Mouse (Mus musculus) kidney, embryonic 14.5 days (tissue): Measurements from ENCODE around the gene Il10ra. TPM values are rescaled to one million over a fixed set of nuclear protein-coding genes. Genes with fewer than 3 reads are reported as not detected.
A peak's percentile ranks its signal among the peaks of the same experiment; 100 is the strongest.

Experiments used
- ATAC-seq: fragments of 200-750 bp; cut with Nextera tagmentation; 2 replicates; pipeline ENCODE4 v1.8.0; 2017; ENCODE audit warnings: moderate number of reproducible peaks, mild to moderate bottlenecking, moderate TSS enrichment, moderate library complexity; ENCODE audit not compliant: low FRiP score, low TSS enrichment
- H3K27ac ChIP-seq: fragments of 300-500 bp; sonication (generic); 2 replicates; pipeline ENCODE4 v1.5.1; 2014; ENCODE audit warnings: low read depth, mild to moderate bottlenecking, low read length, moderate library complexity, mixed read lengths
- H3K27me3 ChIP-seq: fragments of 300-500 bp; sonication (generic); 2 replicates; pipeline ENCODE4 v1.6.1; 2014; ENCODE audit warnings: mild to moderate bottlenecking, low read length; ENCODE audit not compliant: control insufficient read depth, insufficient read depth
- H3K36me3 ChIP-seq: fragments of 300-500 bp; sonication (generic); 2 replicates; pipeline ENCODE4 v1.6.1; 2014; ENCODE audit warnings: low read length, mixed read lengths; ENCODE audit not compliant: control insufficient read depth, insufficient read depth
- H3K4me1 ChIP-seq: fragments of 300-500 bp; sonication (generic); 2 replicates; pipeline ENCODE4 v1.6.1; 2014; ENCODE audit warnings: low read length, mixed read lengths; ENCODE audit not compliant: control insufficient read depth, insufficient read depth
- H3K4me2 ChIP-seq: fragments of 300-500 bp; sonication (generic); replicated peaks from 2 replicates; pipeline ENCODE4 v1.6.1; 2014; ENCODE audit warnings: low read depth, mild to moderate bottlenecking, low read length
- H3K4me3 ChIP-seq: fragments of 300-500 bp; sonication (generic); 2 replicates; pipeline ENCODE4 v1.5.1; 2014; ENCODE audit warnings: mild to moderate bottlenecking, low read length
- H3K9ac ChIP-seq: fragments of 300-500 bp; sonication (generic); 2 replicates; pipeline ENCODE4 v1.6.1; 2014; ENCODE audit warnings: low read depth, mild to moderate bottlenecking, low read length, moderate library complexity
- H3K9me3 ChIP-seq: fragments of 300-500 bp; sonication (generic); 2 replicates; pipeline ENCODE4 v1.6.1; 2016; ENCODE audit warnings: low read length; ENCODE audit not compliant: control insufficient read depth
- WGBS: fragments of 180-500 bp; shearing (Covaris S2); extraction: QIAGEN DNeasy Blood & Tissue Kit; methylation state at CpG from one replicate; pipeline ENCODE4 v1.1.7; 2014; 5-methylcytosine and 5-hydroxymethylcytosine counted together
- polyA plus RNA-seq: library from polyadenylated mRNA; unstranded; fragments of >200 nt; fragmentation: Nextera tagmentation; extraction: Ambion mirVana; gene quantifications from 2 replicates; pipeline ENCODE4 v1.2.1, GENCODE M21; 2014

Il10ra gene
- polyA plus RNA-seq, 1 experiment from 2014 or later = 0.97 TPM

- H3K9me3 ChIP-seq = no peaks in the 10 kb centered on the region
- H3K36me3 ChIP-seq = no peaks in the 10 kb centered on the region
- H3K4me3 ChIP-seq = no peak overlapping the region
- H3K27me3 ChIP-seq = no peaks in the 10 kb centered on the region; the same call in 1 of the 2 replicates
- ATAC-seq = no peak
- H3K27ac ChIP-seq = no peak overlapping the region
- no peak overlapping the region for H3K4me2 ChIP-seq
- H3K9ac ChIP-seq = no peak overlapping the region
- 50% methylated on average over 6 of the region's 6 CpGs for WGBS
- no peaks in the 10 kb centered on the region for H3K4me1 ChIP-seq
These were observed 33.2 kb downstream of the Il10ra start for GRCm38 (mm10) chr9:45235668-45236227.

- no peaks in the 10 kb centered on the region; the same call in 1 of the 2 replicates for H3K27me3 ChIP-seq
- ATAC-seq = no peak
- H3K4me1 ChIP-seq = no peaks in the 10 kb centered on the region
- no peak overlapping the region for H3K4me2 ChIP-seq
- WGBS = 75% methylated on average over 8 of the region's 8 CpGs
- H3K9me3 ChIP-seq = no peaks in the 10 kb centered on the region
- no peak overlapping the region for H3K9ac ChIP-seq
- H3K4me3 ChIP-seq = no peak overlapping the region
- no peak overlapping the region for H3K27ac ChIP-seq
- H3K36me3 ChIP-seq = no peaks in the 10 kb centered on the region
These were observed 39.6 kb downstream of the Il10ra start for GRCm38 (mm10) chr9:45229359-45229758.

GRCm38 (mm10) chr9:45221567-45221966 lies 47.4 kb downstream of the Il10ra start:
- no peak for ATAC-seq
- Histone ChIP-seq H3K4me1 (no peaks in the 10 kb centered on the region), H3K9me3 (no peaks in the 10 kb centered on the region), H3K27me3 (no peaks in the 10 kb centered on the region), H3K9ac (no peak overlapping the region), H3K4me3 (no peak overlapping the region), H3K36me3 (no peaks in the 10 kb centered on the region), H3K4me2 (no peak overlapping the region), H3K27ac (no peak overlapping the region)
- WGBS = 14% methylated on average over 6 of the region's 6 CpGs

GRCm38 (mm10) chr9:45219644-45220043 lies 49.3 kb downstream of the Il10ra start:
- Histone ChIP-seq H3K27me3 (no peaks in the 10 kb centered on the region), H3K36me3 (no peaks in the 10 kb centered on the region), H3K9ac (no peak overlapping the region), H3K4me2 (no peak overlapping the region), H3K9me3 (no peaks in the 10 kb centered on the region), H3K4me3 (no peak overlapping the region), H3K27ac (no peak overlapping the region), H3K4me1 (no peaks in the 10 kb centered on the region)
- WGBS = 83% methylated on average over 3 of the region's 3 CpGs
- ATAC-seq = no peak

- Histone ChIP-seq H3K4me2 (no peak overlapping the region), H3K36me3 (no peaks in the 10 kb centered on the region), H3K27ac (no peak overlapping the region), H3K4me1 (no peaks in the 10 kb centered on the region), H3K4me3 (no peak overlapping the region), H3K27me3 (no peaks in the 10 kb centered on the region), H3K9me3 (no peaks in the 10 kb centered on the region), H3K9ac (no peak overlapping the region)
- WGBS = 68% methylated on average over 11 of the region's 11 CpGs
- ATAC-seq = no peak
These were observed 53.3 kb downstream of the Il10ra start for GRCm38 (mm10) chr9:45215526-45216179.

- Histone ChIP-seq H3K9ac (no peak overlapping the region), H3K4me2 (no peak overlapping the region), H3K4me3 (no peak overlapping the region), H3K27me3 (no peaks in the 10 kb centered on the region), H3K4me1 (no peaks in the 10 kb centered on the region), H3K27ac (no peak overlapping the region), H3K9me3 (no peaks in the 10 kb centered on the region), H3K36me3 (no peaks in the 10 kb centered on the region)
- 36% methylated on average over 6 of the region's 6 CpGs for WGBS
- no peak for ATAC-seq
These were observed 56.9 kb downstream of the Il10ra start for GRCm38 (mm10) chr9:45212001-45212400.

- Histone ChIP-seq H3K36me3 (no peaks in the 10 kb centered on the region), H3K9ac (no peak overlapping the region), H3K4me1 (0 out of 2 replicates have a peak, but pooled peaks cover 4% of the 10 kb centered on the region), H3K4me2 (no peak overlapping the region), H3K27me3 (no peaks in the 10 kb centered on the region), H3K27ac (no peak overlapping the region), H3K4me3 (no peak overlapping the region), H3K9me3 (no peaks in the 10 kb centered on the region)
- WGBS = 63% methylated on average over 7 of the region's 7 CpGs
- no peak for ATAC-seq
These were observed 61.8 kb downstream of the Il10ra start for GRCm38 (mm10) chr9:45207015-45207743.

- ATAC-seq = no peak
- no peak overlapping the region for H3K4me3 ChIP-seq
- 0 out of 2 replicates have a peak, but pooled peaks cover 4% of the 10 kb centered on the region for H3K4me1 ChIP-seq
- WGBS = 64% methylated on average over 4 of the region's 4 CpGs
- no peaks in the 10 kb centered on the region for H3K27me3 ChIP-seq
- H3K4me2 ChIP-seq = no peak overlapping the region
- no peak overlapping the region for H3K27ac ChIP-seq
- no peaks in the 10 kb centered on the region for H3K9me3 ChIP-seq
- H3K9ac ChIP-seq = no peak overlapping the region
- H3K36me3 ChIP-seq = no peaks in the 10 kb centered on the region
These were observed 62.8 kb downstream of the Il10ra start for GRCm38 (mm10) chr9:45206121-45206520.

- Histone ChIP-seq H3K27me3 (no peaks in the 10 kb centered on the region), H3K36me3 (no peaks in the 10 kb centered on the region), H3K27ac (no peak overlapping the region), H3K9me3 (no peaks in the 10 kb centered on the region), H3K4me3 (no peak overlapping the region), H3K4me2 (no peak overlapping the region), H3K4me1 (0 out of 2 replicates have a peak, but pooled peaks cover 4% of the 10 kb centered on the region), H3K9ac (no peak overlapping the region)
- 47% methylated on average over 5 of the region's 5 CpGs for WGBS
- peak; percentile 75; the same call in 1 of the 2 replicates for ATAC-seq
These were observed 63.8 kb downstream of the Il10ra start for GRCm38 (mm10) chr9:45205143-45205542.
